Comparison of ENCODE assay signal across 8 mouse cellular contexts in the genomic region with DNA sequence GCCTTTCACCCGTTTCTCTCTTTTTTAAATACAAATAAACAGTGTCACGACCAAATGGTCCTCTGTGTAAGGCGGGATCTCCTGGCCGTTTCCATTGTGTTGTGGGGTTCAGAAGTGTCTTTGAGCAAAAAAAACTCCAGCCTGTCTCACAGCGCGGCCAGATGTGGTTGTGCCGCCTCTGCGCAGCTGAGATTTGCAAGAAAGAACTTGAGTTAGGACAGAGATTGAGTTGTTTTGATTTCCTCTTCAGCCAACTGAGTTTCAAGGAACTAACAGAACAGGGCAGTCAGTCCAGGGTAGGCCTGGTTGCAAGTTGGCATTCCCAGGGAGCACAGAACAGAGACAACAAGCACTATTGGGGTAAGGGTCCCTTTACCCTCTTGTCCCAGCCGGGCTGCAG. TPM values are rescaled to one million over a fixed set of nuclear protein-coding genes. Genes with fewer than 3 reads are reported as not detected.
DNase-seq lines count a peak whose midpoint lies in the region; ATAC-seq and TF ChIP-seq lines count a peak whose summit lies in the region.

No protein-coding gene starts in this region.

- H3K4me2 ChIP-seq in hindbrain, embryonic 16.5 days (ENCODE audit: low read length) = peak overlapping the region; percentile 85

- H3K4me3 ChIP-seq in layer of hippocampus, adult 2 months = peak overlapping the region; percentile 73
- H3K4me3 ChIP-seq in hindbrain, embryonic 16.5 days (ENCODE audit: low read length) = peak overlapping the region; percentile 58

- no peaks in the 10 kb centered on the region for H3K9me3 ChIP-seq in hindbrain, embryonic 16.5 days (ENCODE audit: control insufficient read depth, low read length)

- WGBS in hindbrain, embryonic 16.5 days = 6% methylated on average over 9 of the region's 9 CpGs

- peak overlapping the region; percentile 77 for H3K9ac ChIP-seq in hindbrain, embryonic 16.5 days (ENCODE audit: low read depth, low read length)

- no peaks in the 10 kb centered on the region for H3K36me3 ChIP-seq in hindbrain, embryonic 16.5 days (ENCODE audit: control insufficient read depth, insufficient read depth, low read length)

- no peak for TF ChIP-seq CTCF in layer of hippocampus, adult 2 months (conservative IDR thresholded peaks at IDR 0.05)

- peak overlapping the region; percentile 93 for H3K27ac ChIP-seq in layer of hippocampus, adult 2 months
- peak overlapping the region; percentile 85 for H3K27ac ChIP-seq in hindbrain, embryonic 16.5 days (ENCODE audit: low read depth, low read length)

- H3K27me3 ChIP-seq in hindbrain, embryonic 16.5 days (replicated peaks; ENCODE audit: control insufficient read depth, insufficient read depth, low read length) = no peaks in the 10 kb centered on the region

- DNase-seq in layer of hippocampus, adult 2 months (ENCODE audit: low spot score in 2 of 2) = no peak
- no peak for DNase-seq in layer of hippocampus, postnatal 36 days
- peak; percentile 73 for DNase-seq in embryo, embryonic 11 days
- peak; percentile 67 for DNase-seq in neural tube, embryonic 10.5 days (ENCODE audit: extremely low spot score, low spot score)
- no peak for DNase-seq in cerebellum, postnatal 10 days
- DNase-seq in cerebellum, postnatal 14 days = no peak
- DNase-seq in lung, postnatal 14 days = no peak

- peaks cover 26% of the 10 kb centered on the region for H3K4me1 ChIP-seq in hindbrain, embryonic 16.5 days (ENCODE audit: control insufficient read depth, insufficient read depth, low read depth, low read length)

- no peak for ATAC-seq in hindbrain, embryonic 16.5 days

RNA-seq across cellular contexts. Expression of a gene that starts 17.1 kb away (rescaled TPM):
- total RNA-seq in layer of hippocampus, adult 2 months (2021) = 10 to 100 TPM; 45.9 to 53.2 TPM
- total RNA-seq in layer of hippocampus, postnatal 36 days (2021) = 10 to 100 TPM; 44.1 to 48.8 TPM
- polyA plus RNA-seq in hindbrain, embryonic 16.5 days (2015; fragmentation: Nextera tagmentation; extraction: Ambion mirVana) = 30.9 and 39.8 TPM in 2 replicates

Comparison
In these comparisons a context has a peak if more than half of its experiments do, and no peak if none do; other contexts are left out.
1. DNase-seq: peak in embryo, embryonic 11 days (single experiment) and neural tube, embryonic 10.5 days (single experiment); none in layer of hippocampus, adult 2 months (0 of 2), layer of hippocampus, postnatal 36 days (0 of 2), cerebellum, postnatal 10 days (0 of 2), cerebellum, postnatal 14 days (0 of 2) and lung, postnatal 14 days (single experiment).